Mouse (Mus musculus) liver, adult 2 months (tissue): ENCODE data around the gene Tmsb15b1.

Experiments used
- CTCF ChIP-seq: fragments of 200-500 bp; IDR thresholded peaks from 2 replicates; pipeline ENCODE4 v1.5.1; 2011; ENCODE audit warnings: low read depth, low read length, control low read depth
- POLR2A ChIP-seq: fragments of 200-500 bp; IDR thresholded peaks from 2 replicates; pipeline ENCODE4 v1.6.1; 2011; ENCODE audit warnings: low read length, control low read depth; ENCODE audit not compliant: insufficient read depth; ENCODE audit errors: extremely low read depth

GRCm38 (mm10) chrX:137017668-137018067 lies 41.0 kb upstream of the Tmsb15b1 start:
- no peak for TF ChIP-seq POLR2A
- TF ChIP-seq CTCF = no peak
